Mouse (Mus musculus): Measurements from ENCODE around the gene Olfr1395.

GRCm38 (mm10) chr11:49186452-49186851 is 44.4 kb downstream of the Olfr1395 start:
- TF ChIP-seq CTCF (IDR thresholded peaks at IDR 0.05; ENCODE audit: low read depth, low read length): no peak
- no peak for TF ChIP-seq GATA2 (IDR thresholded peaks at IDR 0.05; ENCODE audit: borderline replicate concordance, low read depth, low read length)
- TF ChIP-seq GATA1 (IDR thresholded peaks at IDR 0.05; ENCODE audit: borderline replicate concordance, low read length): no peak
- no peak for TF ChIP-seq TAL1 (conservative IDR thresholded peaks at IDR 0.05; ENCODE audit: low read depth, low read length)

Data from G1E (cell line).